Mouse (Mus musculus): ENCODE results near the gene Kdm2b.

DNA sequence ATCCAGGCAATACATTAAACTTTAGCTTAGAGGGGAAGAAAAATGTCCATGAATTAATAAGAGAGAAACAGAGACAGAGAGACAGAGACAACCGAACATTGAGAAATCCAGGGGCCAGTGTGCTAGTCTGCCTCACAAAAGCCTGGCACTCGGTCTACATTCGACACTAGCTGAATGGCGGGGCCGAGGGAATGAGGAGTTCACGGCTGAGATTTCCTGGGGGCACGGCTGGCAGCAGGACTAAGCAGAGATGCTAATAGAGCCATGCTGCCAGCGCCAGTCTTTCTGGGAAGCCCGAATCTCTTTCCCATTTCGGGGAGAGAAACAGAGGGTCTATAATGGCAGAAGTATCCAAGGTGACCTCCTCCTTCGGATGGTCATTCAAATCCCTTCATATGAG is 30.2 kb downstream of the Kdm2b start:
- TF ChIP-seq GATA1 (IDR thresholded peaks at IDR 0.05; ENCODE audit: low read length) (no peak), TAL1 (IDR thresholded peaks at IDR 0.05; ENCODE audit: low read length) (no peak)

Measured in erythroblast, embryonic 14.5 days (primary cell).